Mouse (Mus musculus): ENCODE results near the gene Gm20509. TPM values are rescaled to one million over a fixed set of nuclear protein-coding genes. Genes with fewer than 3 reads are reported as not detected.
"Not testable (repeated sequence)": the region's sequence is repeated elsewhere in the genome, so short reads cannot be mapped to it uniquely, and the experiment has no call there.

The Gm20509 gene
- polyA plus RNA-seq, 1 experiment: not detected

GRCm38 (mm10) chr9:73091747-73092146 is 10.5 kb upstream of the Gm20509 start:
- H3K4me1 ChIP-seq (ENCODE audit: control insufficient read depth, insufficient read depth, low read length): peaks cover 4% of the 10 kb centered on the region
- no peak overlapping the region for H3K4me3 ChIP-seq (replicated peaks; ENCODE audit: extremely low read depth, low read depth, low read length)
- no peak for DNase-seq
- WGBS: 2% methylated on average over 1 of the region's 1 CpGs
- no peak for TF ChIP-seq POLR2A (IDR thresholded peaks at IDR 0.05; ENCODE audit: borderline replicate concordance, extremely low read depth, low read depth, low read length)
- peak; percentile 44; the same call in 1 of the 2 replicates for TF ChIP-seq CTCF (IDR thresholded peaks at IDR 0.05; ENCODE audit: insufficient read depth, low read length)

GRCm38 (mm10) chr9:73094580-73094979 is 7.7 kb upstream of the Gm20509 start:
- no peak for DNase-seq
- WGBS: 22% methylated on average over 17 of the region's 17 CpGs
- TF ChIP-seq CTCF (IDR thresholded peaks at IDR 0.05; ENCODE audit: insufficient read depth, low read length) (no peak), POLR2A (IDR thresholded peaks at IDR 0.05; ENCODE audit: borderline replicate concordance, extremely low read depth, low read depth, low read length) (no peak)

DNA sequence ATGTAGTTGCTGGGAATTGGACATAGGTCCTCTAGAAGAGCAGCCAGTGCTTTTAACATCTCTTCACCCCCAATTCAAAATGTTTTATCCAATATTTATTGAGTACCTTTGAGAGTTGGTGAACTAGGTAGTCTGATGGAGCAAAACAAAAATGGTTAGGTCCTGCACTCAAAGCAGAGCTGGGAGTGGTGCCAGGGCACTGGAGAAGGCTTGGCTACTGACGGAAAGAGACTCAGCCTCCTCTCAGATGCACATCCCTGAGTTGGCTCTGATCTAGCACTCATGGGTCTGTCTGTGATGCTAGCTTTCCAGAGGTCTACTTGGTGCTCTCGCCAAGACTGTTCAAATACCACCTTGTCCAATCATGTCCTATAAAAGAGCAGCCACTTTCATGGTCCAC is 4.4 kb upstream of the Gm20509 start:
- TF ChIP-seq POLR2A (IDR thresholded peaks at IDR 0.05; ENCODE audit: borderline replicate concordance, extremely low read depth, low read depth, low read length): no peak
- no peak for TF ChIP-seq CTCF (IDR thresholded peaks at IDR 0.05; ENCODE audit: insufficient read depth, low read length)
- no peak overlapping the region for H3K4me3 ChIP-seq (replicated peaks; ENCODE audit: extremely low read depth, low read depth, low read length)
- WGBS: 68% methylated on average over 2 of the region's 2 CpGs
- no peak for DNase-seq
- 0 out of 2 replicates have a peak, but pooled peaks cover 2% of the 10 kb centered on the region for H3K4me1 ChIP-seq (ENCODE audit: control insufficient read depth, insufficient read depth, low read length)

More at GRCm38 (mm10) chr9:73094580-73094979, 7.7 kb upstream of the Gm20509 start:
- H3K4me3 ChIP-seq (replicated peaks; ENCODE audit: extremely low read depth, low read depth, low read length): no peak overlapping the region
- H3K4me1 ChIP-seq (ENCODE audit: control insufficient read depth, insufficient read depth, low read length): 0 out of 2 replicates have a peak, but pooled peaks cover 2% of the 10 kb centered on the region

GRCm38 (mm10) chr9:73101536-73101935 is 734 bp upstream of the Gm20509 start, which contains the start of gene Khdc3:
TSS of gene Khdc3 (plus strand) at chr9:73101836.
- H3K4me3 ChIP-seq (replicated peaks; ENCODE audit: extremely low read depth, low read depth, low read length): no peak within 1 kb of the TSS
- H3K4me1 ChIP-seq (ENCODE audit: control insufficient read depth, insufficient read depth, low read length): no peaks in the 10 kb centered on the region
- no peak for DNase-seq
- TF ChIP-seq CTCF (IDR thresholded peaks at IDR 0.05; ENCODE audit: insufficient read depth, low read length): no peak
- TF ChIP-seq POLR2A (IDR thresholded peaks at IDR 0.05; ENCODE audit: borderline replicate concordance, extremely low read depth, low read depth, low read length): no peak
- WGBS: 86% methylated on average over 5 of the region's 5 CpGs

- Histone ChIP-seq H3K4me3 (replicated peaks; ENCODE audit: extremely low read depth, low read depth, low read length) (peak overlapping the region; percentile 35), H3K4me1 (ENCODE audit: control insufficient read depth, insufficient read depth, low read length) (no peaks in the 10 kb centered on the region)
- TF ChIP-seq POLR2A (IDR thresholded peaks at IDR 0.05; ENCODE audit: borderline replicate concordance, extremely low read depth, low read depth, low read length) (no peak), CTCF (IDR thresholded peaks at IDR 0.05; ENCODE audit: insufficient read depth, low read length) (no peak)
- DNase-seq: peak; percentile 44
- 6% methylated on average over 60 of the region's 60 CpGs for WGBS
These were observed 1.0 kb downstream of the Gm20509 start for GRCm38 (mm10) chr9:73103159-73103879.

- WGBS: 35% methylated on average over 5 of the region's 5 CpGs
- TF ChIP-seq POLR2A (IDR thresholded peaks at IDR 0.05; ENCODE audit: borderline replicate concordance, extremely low read depth, low read depth, low read length): no peak
- no peak for TF ChIP-seq CTCF (IDR thresholded peaks at IDR 0.05; ENCODE audit: insufficient read depth, low read length)
- peak overlapping the region; percentile 11 for H3K4me3 ChIP-seq (replicated peaks; ENCODE audit: extremely low read depth, low read depth, low read length)
- H3K4me1 ChIP-seq (ENCODE audit: control insufficient read depth, insufficient read depth, low read length): no peaks in the 10 kb centered on the region
- no peak for DNase-seq
These were observed 1.6 kb downstream of the Gm20509 start for GRCm38 (mm10) chr9:73103880-73104198.

DNA sequence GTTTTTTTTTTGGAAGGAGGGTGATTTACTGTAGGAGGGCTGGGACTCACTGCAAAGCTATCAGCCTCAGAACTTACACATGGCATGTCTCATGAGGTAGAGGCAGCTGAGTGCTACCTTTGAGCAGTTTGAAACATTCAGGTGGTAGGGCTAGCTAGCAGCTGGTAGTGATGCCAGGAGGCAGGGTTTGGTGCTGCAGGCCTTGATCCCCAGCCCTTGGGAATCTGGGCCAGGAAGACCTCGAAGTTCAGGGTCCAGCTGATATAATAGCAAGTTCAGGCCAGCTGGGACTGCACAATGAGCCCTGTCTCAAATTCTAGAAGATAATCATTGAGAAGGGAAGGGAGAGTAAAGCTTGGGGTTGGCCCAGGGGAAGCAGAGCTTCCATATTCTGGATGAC is 2.9 kb downstream of the Gm20509 start:
- no peak overlapping the region for H3K4me3 ChIP-seq (replicated peaks; ENCODE audit: extremely low read depth, low read depth, low read length)
- H3K4me1 ChIP-seq (ENCODE audit: control insufficient read depth, insufficient read depth, low read length): no peaks in the 10 kb centered on the region
- no peak for TF ChIP-seq POLR2A (IDR thresholded peaks at IDR 0.05; ENCODE audit: borderline replicate concordance, extremely low read depth, low read depth, low read length)
- TF ChIP-seq CTCF (IDR thresholded peaks at IDR 0.05; ENCODE audit: insufficient read depth, low read length): no peak
- no peak for DNase-seq
- 48% methylated on average over 1 of the region's 1 CpGs for WGBS

- H3K4me1 ChIP-seq (ENCODE audit: control insufficient read depth, insufficient read depth, low read length): no peaks in the 10 kb centered on the region
- DNase-seq: no peak
- no peak overlapping the region for H3K4me3 ChIP-seq (replicated peaks; ENCODE audit: extremely low read depth, low read depth, low read length)
- TF ChIP-seq CTCF (IDR thresholded peaks at IDR 0.05; ENCODE audit: insufficient read depth, low read length) (no peak), POLR2A (IDR thresholded peaks at IDR 0.05; ENCODE audit: borderline replicate concordance, extremely low read depth, low read depth, low read length) (no peak)
These were observed 3.5 kb downstream of the Gm20509 start for GRCm38 (mm10) chr9:73105771-73106170.

GRCm38 (mm10) chr9:73112919-73113906 is 10.9 kb downstream of the Gm20509 start, which contains the start of gene Rsl24d1:
TSS of gene Rsl24d1 (plus strand) at chr9:73113426.
- Histone ChIP-seq H3K4me3 (replicated peaks; ENCODE audit: extremely low read depth, low read depth, low read length) (peak within 1 kb of the TSS; percentile 90), H3K4me1 (ENCODE audit: control insufficient read depth, insufficient read depth, low read length) (no peaks in the 10 kb centered on the region; the same call in 1 of the 2 replicates)
- TF ChIP-seq CTCF (IDR thresholded peaks at IDR 0.05; ENCODE audit: insufficient read depth, low read length) (no peak), POLR2A (IDR thresholded peaks at IDR 0.05; ENCODE audit: borderline replicate concordance, extremely low read depth, low read depth, low read length) (peak; percentile 52; the same call in 1 of the 2 replicates)
- under 1% methylated on average over 64 of the region's 64 CpGs for WGBS
- DNase-seq: peak; percentile 84

DNA sequence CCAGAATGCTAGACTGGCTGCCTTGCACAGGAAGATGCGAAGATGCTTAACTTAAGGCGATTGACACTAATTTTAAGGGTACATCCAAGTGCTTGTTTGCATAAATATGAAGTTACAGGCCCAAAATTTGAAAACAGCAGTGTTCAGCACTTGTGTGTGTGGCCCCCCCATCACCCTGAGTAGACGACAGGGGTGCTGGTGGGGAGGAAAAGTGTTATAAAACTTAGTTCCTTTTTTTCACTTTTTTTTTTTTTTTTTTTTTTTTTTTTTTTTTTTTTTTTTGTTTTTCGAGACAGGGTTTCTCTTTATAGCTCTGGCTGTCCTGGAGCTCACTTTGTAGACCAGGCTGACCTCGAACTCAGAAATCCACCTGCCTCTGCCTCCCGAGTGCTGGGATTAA is 14.4 kb downstream of the Gm20509 start:
- 80% methylated on average over 5 of the region's 6 CpGs for WGBS
- DNase-seq; H3K4me1 ChIP-seq (ENCODE audit: control insufficient read depth, insufficient read depth, low read length); H3K4me3 ChIP-seq (replicated peaks; ENCODE audit: extremely low read depth, low read depth, low read length): not testable (repeated sequence)
